Mouse (Mus musculus) neural tube, embryonic 11.5 days (tissue): ENCODE measurements at regions not wholly inside any gene's neighbourhood (a gene's known extent, or its start where the extent isn't known, plus 50 kb on each side); places are given as distances from the start of the nearest gene placed in this dataset.
A peak's percentile ranks its signal among the peaks of the same experiment; 100 is the strongest.

Source experiments
- ATAC-seq: fragments of 200-750 bp; cut with Nextera tagmentation; 2 replicates; pipeline ENCODE4 v1.8.0; 2017; ENCODE audit warnings: moderate number of reproducible peaks, mild to moderate bottlenecking, moderate TSS enrichment, moderate library complexity; ENCODE audit not compliant: insufficient read depth, low FRiP score, low TSS enrichment
- DNase-seq: peaks from one replicate; pipeline ENCODE4 v3.0.0-alpha.2; 2015; ENCODE audit warnings: low spot score
- H3K27ac ChIP-seq: fragments of 300-500 bp; sonication (generic); 2 replicates; pipeline ENCODE4 v1.5.1; 2014; ENCODE audit warnings: low read depth, mild to moderate bottlenecking, low read length
- H3K27me3 ChIP-seq: fragments of 300-500 bp; sonication (generic); 2 replicates; pipeline ENCODE4 v1.6.1; 2014; ENCODE audit warnings: mild to moderate bottlenecking, low read length, mixed read lengths; ENCODE audit not compliant: control insufficient read depth, insufficient read depth
- H3K36me3 ChIP-seq: fragments of 300-500 bp; sonication (generic); 2 replicates; pipeline ENCODE4 v1.6.1; 2014; ENCODE audit warnings: mild to moderate bottlenecking, low read length, moderate library complexity, mixed read lengths; ENCODE audit not compliant: control insufficient read depth, insufficient read depth
- H3K4me1 ChIP-seq: fragments of 300-500 bp; sonication (generic); 2 replicates; pipeline ENCODE4 v1.6.1; 2014; ENCODE audit warnings: low read length, mixed read lengths; ENCODE audit not compliant: control insufficient read depth, insufficient read depth
- H3K4me2 ChIP-seq: fragments of 300-500 bp; sonication (generic); 2 replicates; pipeline ENCODE4 v1.6.1; 2014; ENCODE audit warnings: low read depth, mild to moderate bottlenecking, moderate library complexity
- H3K4me3 ChIP-seq: fragments of 300-500 bp; sonication (generic); 2 replicates; pipeline ENCODE4 v1.5.1; 2014; ENCODE audit warnings: low read depth, low read length
- H3K9ac ChIP-seq: fragments of 300-500 bp; sonication (generic); 2 replicates; pipeline ENCODE4 v1.6.1; 2014; ENCODE audit warnings: mild to moderate bottlenecking, low read length
- H3K9me3 ChIP-seq: fragments of 300-500 bp; sonication (generic); 2 replicates; pipeline ENCODE4 v1.6.1; 2016; ENCODE audit warnings: low read length; ENCODE audit not compliant: control insufficient read depth
- WGBS: fragments of 180-500 bp; shearing (Covaris S2); extraction: QIAGEN DNeasy Blood & Tissue Kit; methylation state at CpG from one replicate; pipeline ENCODE4 v1.1.7; 2014; 5-methylcytosine and 5-hydroxymethylcytosine counted together

GRCm38 (mm10) chr10:38072394-38072793 is 749.2 kb downstream of the Rfpl4b start:
- no peaks in the 10 kb centered on the region for H3K27me3 ChIP-seq
- H3K27ac ChIP-seq, result no peak overlapping the region
- no peak overlapping the region for H3K4me3 ChIP-seq
- no peaks in the 10 kb centered on the region for H3K9me3 ChIP-seq
- no peaks in the 10 kb centered on the region for H3K36me3 ChIP-seq
- H3K9ac ChIP-seq, result no peak overlapping the region
- ATAC-seq, result no peak
- 84% methylated on average over 1 of the region's 1 CpGs for WGBS
- no peak for DNase-seq
- no peaks in the 10 kb centered on the region for H3K4me1 ChIP-seq
- no peak overlapping the region for H3K4me2 ChIP-seq

GRCm38 (mm10) chr10:38059050-38059449 is 762.5 kb downstream of the Rfpl4b start:
- H3K36me3 ChIP-seq, result no peaks in the 10 kb centered on the region
- no peak overlapping the region for H3K27ac ChIP-seq
- H3K27me3 ChIP-seq, result no peaks in the 10 kb centered on the region
- 92% methylated on average over 8 of the region's 8 CpGs for WGBS
- H3K4me3 ChIP-seq, result no peak overlapping the region
- no peak for ATAC-seq
- DNase-seq, result no peak
- no peak overlapping the region for H3K9ac ChIP-seq
- peaks cover 5% of the 10 kb centered on the region; the same call in 1 of the 2 replicates for H3K9me3 ChIP-seq
- no peaks in the 10 kb centered on the region for H3K4me1 ChIP-seq
- no peak overlapping the region for H3K4me2 ChIP-seq

GRCm38 (mm10) chr10:38010452-38010851 is 811.1 kb downstream of the Rfpl4b start:
- H3K4me2 ChIP-seq, result no peak overlapping the region
- no peaks in the 10 kb centered on the region for H3K9me3 ChIP-seq
- no peaks in the 10 kb centered on the region for H3K36me3 ChIP-seq
- no peak overlapping the region for H3K9ac ChIP-seq
- H3K27ac ChIP-seq, result no peak overlapping the region
- no peak for ATAC-seq
- no peak overlapping the region for H3K4me3 ChIP-seq
- 89% methylated on average over 2 of the region's 2 CpGs for WGBS
- no peaks in the 10 kb centered on the region for H3K4me1 ChIP-seq
- DNase-seq, result no peak
- no peaks in the 10 kb centered on the region for H3K27me3 ChIP-seq

GRCm38 (mm10) chr10:37995691-37996445 is 825.7 kb downstream of the Rfpl4b start:
- no peaks in the 10 kb centered on the region for H3K9me3 ChIP-seq
- DNase-seq, result no peak
- no peak overlapping the region for H3K4me3 ChIP-seq
- no peak overlapping the region for H3K4me2 ChIP-seq
- H3K9ac ChIP-seq, result no peak overlapping the region
- ATAC-seq, result no peak
- H3K27me3 ChIP-seq, result no peaks in the 10 kb centered on the region
- no peaks in the 10 kb centered on the region for H3K4me1 ChIP-seq
- H3K27ac ChIP-seq, result no peak overlapping the region
- no peaks in the 10 kb centered on the region for H3K36me3 ChIP-seq

DNA sequence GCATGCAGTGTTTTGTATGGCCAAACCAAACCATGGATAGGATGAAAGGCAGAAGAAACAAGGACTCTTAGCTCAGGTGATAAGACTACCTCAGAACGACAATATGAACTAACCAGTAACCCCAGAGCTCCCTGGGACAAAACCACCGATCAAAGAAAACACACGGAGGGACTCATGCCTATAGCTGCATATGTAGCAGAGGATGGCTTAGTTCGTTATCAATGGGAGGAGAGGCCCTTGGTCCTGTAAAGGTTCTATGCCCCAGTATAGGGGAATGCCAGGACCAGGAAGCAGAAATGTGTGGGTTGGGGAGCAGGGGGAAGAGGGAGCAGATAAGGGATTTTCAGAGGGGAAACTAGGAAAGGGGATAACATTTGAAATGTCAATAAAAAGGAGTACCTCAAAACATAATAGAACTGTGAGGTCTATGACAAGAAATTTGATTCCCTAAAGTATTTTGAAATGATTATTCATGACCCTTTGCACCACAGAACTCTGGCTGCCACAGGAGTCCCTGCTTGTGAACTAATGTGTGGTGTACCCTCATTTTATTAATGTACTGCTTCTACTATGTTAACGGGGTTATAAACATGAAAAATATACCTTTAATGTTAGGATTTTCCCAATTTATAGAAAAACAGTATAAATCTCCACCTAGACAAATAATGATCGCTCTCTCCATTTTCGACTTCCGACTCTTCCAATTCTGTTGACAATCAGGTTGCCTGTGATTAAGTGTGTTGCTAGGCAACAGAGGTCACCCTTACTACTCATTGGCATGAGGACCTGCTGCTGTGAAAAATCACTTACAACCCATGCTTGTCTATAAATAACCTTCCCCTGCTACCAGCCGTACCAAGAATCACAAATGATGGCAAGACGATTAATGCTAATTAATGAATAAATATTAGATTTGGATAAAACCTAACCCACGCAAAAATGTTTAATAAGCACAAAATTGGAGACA is 833.0 kb downstream of the Rfpl4b start:
- peak; percentile 79 for ATAC-seq
- Histone ChIP-seq H3K4me3 (no peak overlapping the region), H3K36me3 (no peaks in the 10 kb centered on the region), H3K27me3 (no peaks in the 10 kb centered on the region), H3K27ac (no peak overlapping the region), H3K4me1 (no peaks in the 10 kb centered on the region), H3K9ac (no peak overlapping the region), H3K9me3 (no peaks in the 10 kb centered on the region), H3K4me2 (no peak overlapping the region)
- WGBS, result 51% methylated on average over 11 of the region's 11 CpGs
- no peak for DNase-seq

DNA sequence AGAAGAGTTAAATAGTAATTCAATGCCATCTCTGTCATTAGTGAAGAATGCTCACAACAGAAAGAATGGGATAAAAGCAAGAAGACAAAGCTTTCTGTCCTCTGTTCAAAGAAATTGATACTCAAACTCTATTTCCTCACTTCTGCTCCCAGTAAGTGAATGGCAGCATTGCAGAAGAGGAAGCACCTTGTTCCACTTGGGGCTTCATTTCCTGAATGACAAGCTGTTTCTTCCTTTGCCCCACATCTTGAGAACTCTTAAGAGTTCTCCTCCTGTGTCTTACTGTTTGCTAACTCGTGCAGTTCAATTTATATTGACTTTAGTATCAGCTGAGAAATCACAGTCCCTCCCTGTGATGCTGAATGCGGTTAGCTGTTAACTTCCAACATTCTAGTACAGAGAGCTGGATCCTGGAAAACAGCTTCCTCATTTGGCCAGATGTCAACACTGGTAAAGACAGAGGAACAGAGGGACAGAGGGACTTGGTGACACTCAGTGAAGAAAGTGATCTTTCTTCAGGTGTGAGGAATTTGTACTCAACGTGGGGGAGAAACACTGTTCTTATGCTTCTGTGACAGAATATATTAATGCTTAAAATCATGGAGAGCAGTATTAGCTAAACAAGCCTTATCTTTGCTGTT is 840.3 kb upstream of the Marcks start:
- DNase-seq, result no peak
- H3K9ac ChIP-seq, result no peak overlapping the region
- no peaks in the 10 kb centered on the region for H3K36me3 ChIP-seq
- H3K4me3 ChIP-seq, result no peak overlapping the region
- WGBS, result 76% methylated on average over 3 of the region's 3 CpGs
- ATAC-seq, result no peak
- H3K4me2 ChIP-seq, result no peak overlapping the region
- no peaks in the 10 kb centered on the region for H3K9me3 ChIP-seq
- H3K27me3 ChIP-seq, result no peaks in the 10 kb centered on the region
- H3K27ac ChIP-seq, result no peak overlapping the region
- H3K4me1 ChIP-seq, result no peaks in the 10 kb centered on the region

- DNase-seq (no peak), ATAC-seq (no peak)
- H3K4me1 ChIP-seq, result no peaks in the 10 kb centered on the region
- H3K27me3 ChIP-seq, result no peaks in the 10 kb centered on the region
- no peaks in the 10 kb centered on the region for H3K9me3 ChIP-seq
- no peak overlapping the region for H3K27ac ChIP-seq
- H3K9ac ChIP-seq, result no peak overlapping the region
- H3K4me3 ChIP-seq, result no peak overlapping the region
- H3K4me2 ChIP-seq, result no peak overlapping the region
- no peaks in the 10 kb centered on the region for H3K36me3 ChIP-seq
Measured at GRCm38 (mm10) chr10:37960051-37960450, 821.3 kb upstream of the Marcks start.

DNA sequence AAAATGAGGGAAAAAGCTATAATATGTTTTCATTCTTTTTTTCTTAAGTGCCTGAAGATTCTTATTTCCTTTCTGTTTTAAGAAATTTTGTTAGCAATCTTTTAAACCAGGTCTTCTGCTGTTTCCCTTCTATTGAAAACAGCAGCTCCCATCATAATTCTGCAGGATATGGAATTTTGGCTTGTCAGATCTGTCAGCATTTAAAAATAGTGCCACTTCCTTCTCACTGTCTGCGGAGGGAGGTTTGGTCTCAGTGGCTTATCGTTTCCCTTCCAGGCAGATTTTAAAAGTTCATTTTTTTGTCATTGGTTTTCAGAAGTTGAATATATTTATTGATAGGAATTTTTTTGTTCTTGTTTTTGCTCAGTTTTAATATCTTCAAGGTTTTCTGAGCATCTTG is 776.1 kb upstream of the Marcks start:
- no peak for ATAC-seq
- Histone ChIP-seq H3K4me1 (no peaks in the 10 kb centered on the region), H3K4me3 (no peak overlapping the region), H3K9me3 (no peaks in the 10 kb centered on the region), H3K27me3 (no peaks in the 10 kb centered on the region), H3K27ac (no peak overlapping the region), H3K9ac (no peak overlapping the region), H3K36me3 (no peaks in the 10 kb centered on the region), H3K4me2 (no peak overlapping the region)
- DNase-seq, result no peak
- WGBS, result 75% methylated on average over 2 of the region's 2 CpGs
